Mouse (Mus musculus): ENCODE results near the gene Ubr3.

- TF ChIP-seq KAT2A (conservative IDR thresholded peaks at IDR 0.05; ENCODE audit: low read depth, low read length) (no peak), MAX (IDR thresholded peaks at IDR 0.05; ENCODE audit: low read length) (no peak), POLR2A (IDR thresholded peaks at IDR 0.05; ENCODE audit: control insufficient read depth in 1 of 2, insufficient read depth in 1 of 2, low read depth in 1 of 2, low read length in 2 of 2, poor library complexity in 1 of 2) (no peak), TCF12 (IDR thresholded peaks at IDR 0.05; ENCODE audit: low read depth, low read length) (no peak), GATA1 (IDR thresholded peaks at IDR 0.05; ENCODE audit: low read depth, low read length) (no peak), EP300 (IDR thresholded peaks at IDR 0.05; ENCODE audit: low read depth in 1 of 2, low read length in 2 of 2) (no peak), E2F4 (IDR thresholded peaks at IDR 0.05; ENCODE audit: borderline replicate concordance, low read depth, low read length) (no peak), CTCF (IDR thresholded peaks at IDR 0.05 in 2 of 3, conservative IDR thresholded peaks at IDR 0.05 in 1 of 3; ENCODE audit: control insufficient read depth in 1 of 3, insufficient read depth in 1 of 3, low read depth in 2 of 3, low read length in 3 of 3, poor library complexity in 1 of 3, severe bottlenecking in 1 of 3) (no peak), MEF2A (IDR thresholded peaks at IDR 0.05; ENCODE audit: extremely low read depth, insufficient replicate concordance, low read depth, low read length, poor library complexity, severe bottlenecking) (no peak), ELF1 (IDR thresholded peaks at IDR 0.05; ENCODE audit: low read depth, low read length) (no peak)
Observed at GRCm38 (mm10) chr2:69884581-69884980, 12.5 kb upstream of the Ubr3 start.
